Mouse (Mus musculus): ENCODE measurements around the gene Cenpa. TPM values are rescaled to one million over a fixed set of nuclear protein-coding genes. Genes with fewer than 3 reads are reported as not detected.

The Cenpa gene
- polyA plus RNA-seq, 1 experiment from 2014 or later: 175 TPM

DNA sequence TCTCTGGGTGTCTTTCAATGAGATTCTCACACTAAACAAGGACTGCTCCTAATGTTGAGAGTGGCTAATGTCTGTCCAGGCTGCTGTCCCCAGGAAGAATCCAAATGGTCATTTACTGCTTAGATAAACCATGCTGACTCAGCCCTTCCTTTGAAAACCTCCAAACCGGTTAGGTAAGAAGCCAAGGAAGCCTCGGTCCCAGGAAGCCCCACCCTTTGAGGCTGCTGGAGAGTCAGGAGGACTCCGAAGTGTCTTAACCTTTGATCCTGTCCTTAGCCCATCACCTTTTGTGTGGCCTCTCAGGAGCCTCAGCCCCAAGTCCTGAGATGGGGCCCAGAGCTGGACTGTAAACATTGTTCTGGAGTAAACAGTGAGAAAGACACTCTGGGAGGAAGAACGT lies 17.0 kb upstream of the Cenpa start:
- Histone ChIP-seq H3K9me3 (replicated peaks; ENCODE audit: low read length) (no peaks in the 10 kb centered on the region), H3K9ac (ENCODE audit: low read depth, low read length) (no peak overlapping the region), H3K27me3 (ENCODE audit: insufficient read depth, low read length) (no peaks in the 10 kb centered on the region), H3K4me1 (replicated peaks; ENCODE audit: insufficient read depth, low read length) (peaks cover 15% of the 10 kb centered on the region; the same call in 1 of the 2 replicates), H3K27ac (no peak overlapping the region), H3K4me3 (replicated peaks; ENCODE audit: low read depth, low read length) (no peak overlapping the region), H3K36me3 (ENCODE audit: insufficient read depth, low read length) (0 out of 2 replicates have a peak, but pooled peaks cover 6% of the 10 kb centered on the region), H3K4me2 (ENCODE audit: low read length) (no peak overlapping the region)
- DNase-seq (ENCODE audit: low spot score) (no peak), ATAC-seq (replicated peaks; ENCODE audit: low FRiP score, low read depth) (no peak)
- TF ChIP-seq CTCF (IDR thresholded peaks at IDR 0.05; ENCODE audit: low read depth): no peak
- WGBS: 53% methylated on average over 4 of the region's 4 CpGs

DNA sequence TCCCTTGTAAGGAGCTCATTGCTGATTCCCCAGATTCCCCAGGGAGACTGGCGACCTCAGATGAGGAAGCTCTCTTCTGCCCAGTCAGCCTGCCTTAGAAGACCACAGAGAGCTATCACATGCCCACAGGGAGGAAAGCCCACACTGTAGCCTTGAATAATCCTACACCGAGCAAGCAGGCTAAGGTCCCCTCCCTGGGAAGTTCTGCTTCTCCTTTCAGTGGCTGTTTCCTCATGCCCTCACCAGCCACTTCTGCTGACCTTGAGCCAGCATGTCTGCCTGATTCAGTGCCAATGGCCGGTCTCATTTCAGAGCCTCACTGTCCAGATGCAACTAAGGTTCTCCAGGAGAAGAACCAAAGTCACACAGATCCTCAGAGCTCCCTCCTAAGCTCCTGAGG lies 15.8 kb upstream of the Cenpa start:
- 89% methylated on average over 3 of the region's 3 CpGs for WGBS
- DNase-seq (ENCODE audit: low spot score): no peak
- Histone ChIP-seq H3K4me3 (replicated peaks; ENCODE audit: low read depth, low read length) (no peak overlapping the region), H3K4me2 (ENCODE audit: low read length) (no peak overlapping the region), H3K9ac (ENCODE audit: low read depth, low read length) (no peak overlapping the region), H3K4me1 (replicated peaks; ENCODE audit: insufficient read depth, low read length) (peaks cover 15% of the 10 kb centered on the region; the same call in 1 of the 2 replicates), H3K27ac (no peak overlapping the region), H3K36me3 (ENCODE audit: insufficient read depth, low read length) (0 out of 2 replicates have a peak, but pooled peaks cover 14% of the 10 kb centered on the region), H3K9me3 (replicated peaks; ENCODE audit: low read length) (no peaks in the 10 kb centered on the region), H3K27me3 (ENCODE audit: insufficient read depth, low read length) (no peaks in the 10 kb centered on the region)
- TF ChIP-seq CTCF (IDR thresholded peaks at IDR 0.05; ENCODE audit: low read depth): no peak
- ATAC-seq (replicated peaks; ENCODE audit: low FRiP score, low read depth): no peak

- 93% methylated on average over 3 of the region's 3 CpGs for WGBS
- peaks cover 15% of the 10 kb centered on the region; the same call in 1 of the 2 replicates for H3K4me1 ChIP-seq (replicated peaks; ENCODE audit: insufficient read depth, low read length)
- ATAC-seq (replicated peaks; ENCODE audit: low FRiP score, low read depth) (no peak), DNase-seq (ENCODE audit: low spot score) (no peak)
- H3K4me3 ChIP-seq (replicated peaks; ENCODE audit: low read depth, low read length): no peak overlapping the region
- no peak overlapping the region for H3K27ac ChIP-seq
- H3K4me2 ChIP-seq (ENCODE audit: low read length): no peak overlapping the region
- no peak for TF ChIP-seq CTCF (IDR thresholded peaks at IDR 0.05; ENCODE audit: low read depth)
- no peaks in the 10 kb centered on the region for H3K9me3 ChIP-seq (replicated peaks; ENCODE audit: low read length)
- H3K27me3 ChIP-seq (ENCODE audit: insufficient read depth, low read length): no peaks in the 10 kb centered on the region
- 0 out of 2 replicates have a peak, but pooled peaks cover 17% of the 10 kb centered on the region for H3K36me3 ChIP-seq (ENCODE audit: insufficient read depth, low read length)
- H3K9ac ChIP-seq (ENCODE audit: low read depth, low read length): no peak overlapping the region
Measured at GRCm38 (mm10) chr5:30651554-30651953, 15.0 kb upstream of the Cenpa start.

- no peak for ATAC-seq (replicated peaks; ENCODE audit: low FRiP score, low read depth)
- 0 out of 2 replicates have a peak, but pooled peaks cover 28% of the 10 kb centered on the region for H3K36me3 ChIP-seq (ENCODE audit: insufficient read depth, low read length)
- no peak overlapping the region for H3K4me2 ChIP-seq (ENCODE audit: low read length)
- peaks cover 9% of the 10 kb centered on the region; the same call in 1 of the 2 replicates for H3K4me1 ChIP-seq (replicated peaks; ENCODE audit: insufficient read depth, low read length)
- no peak for DNase-seq (ENCODE audit: low spot score)
- TF ChIP-seq CTCF (IDR thresholded peaks at IDR 0.05; ENCODE audit: low read depth): no peak
- no peak overlapping the region for H3K27ac ChIP-seq
- WGBS: 80% methylated on average over 6 of the region's 6 CpGs
- no peak overlapping the region for H3K9ac ChIP-seq (ENCODE audit: low read depth, low read length)
- no peak overlapping the region for H3K4me3 ChIP-seq (replicated peaks; ENCODE audit: low read depth, low read length)
- H3K9me3 ChIP-seq (replicated peaks; ENCODE audit: low read length): no peaks in the 10 kb centered on the region
- H3K27me3 ChIP-seq (ENCODE audit: insufficient read depth, low read length): no peaks in the 10 kb centered on the region
Measured at GRCm38 (mm10) chr5:30653246-30653645, 13.3 kb upstream of the Cenpa start.

DNA sequence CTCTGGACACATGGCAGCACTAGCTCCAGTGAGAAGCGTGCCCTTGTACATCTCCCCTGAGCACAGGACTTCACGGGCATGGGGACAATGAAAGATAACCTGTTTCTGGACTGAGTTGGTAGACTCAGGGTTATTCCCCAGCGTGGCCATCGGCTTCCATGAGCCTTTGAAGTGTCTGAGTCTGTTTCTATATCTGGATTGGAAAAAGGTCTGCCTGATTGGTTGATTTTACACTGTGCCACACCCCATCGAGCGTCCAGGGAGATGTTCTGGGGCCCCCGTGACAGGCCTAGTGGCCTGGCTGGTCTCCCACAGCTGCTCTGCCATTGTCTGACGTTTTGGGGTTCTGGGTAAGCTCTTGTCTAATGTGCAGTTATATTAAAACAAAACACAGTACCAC lies 11.5 kb upstream of the Cenpa start:
- H3K27me3 ChIP-seq (ENCODE audit: insufficient read depth, low read length): no peaks in the 10 kb centered on the region
- no peak overlapping the region for H3K4me3 ChIP-seq (replicated peaks; ENCODE audit: low read depth, low read length)
- ATAC-seq (replicated peaks; ENCODE audit: low FRiP score, low read depth) (no peak), DNase-seq (ENCODE audit: low spot score) (no peak)
- no peak for TF ChIP-seq CTCF (IDR thresholded peaks at IDR 0.05; ENCODE audit: low read depth)
- no peaks in the 10 kb centered on the region for H3K9me3 ChIP-seq (replicated peaks; ENCODE audit: low read length)
- 0 out of 2 replicates have a peak, but pooled peaks cover 28% of the 10 kb centered on the region for H3K36me3 ChIP-seq (ENCODE audit: insufficient read depth, low read length)
- no peak overlapping the region for H3K27ac ChIP-seq
- no peak overlapping the region for H3K4me2 ChIP-seq (ENCODE audit: low read length)
- H3K4me1 ChIP-seq (replicated peaks; ENCODE audit: insufficient read depth, low read length): no peaks in the 10 kb centered on the region
- WGBS: 79% methylated on average over 8 of the region's 8 CpGs
- no peak overlapping the region for H3K9ac ChIP-seq (ENCODE audit: low read depth, low read length)

GRCm38 (mm10) chr5:30655526-30656195 lies 10.9 kb upstream of the Cenpa start:
- H3K4me1 ChIP-seq (replicated peaks; ENCODE audit: insufficient read depth, low read length): no peaks in the 10 kb centered on the region
- H3K4me2 ChIP-seq (ENCODE audit: low read length): no peak overlapping the region
- 0 out of 2 replicates have a peak, but pooled peaks cover 28% of the 10 kb centered on the region for H3K36me3 ChIP-seq (ENCODE audit: insufficient read depth, low read length)
- 95% methylated on average over 6 of the region's 6 CpGs for WGBS
- no peak overlapping the region for H3K27ac ChIP-seq
- no peaks in the 10 kb centered on the region for H3K9me3 ChIP-seq (replicated peaks; ENCODE audit: low read length)
- DNase-seq (ENCODE audit: low spot score) (no peak), ATAC-seq (replicated peaks; ENCODE audit: low FRiP score, low read depth) (no peak)
- no peak overlapping the region for H3K4me3 ChIP-seq (replicated peaks; ENCODE audit: low read depth, low read length)
- no peaks in the 10 kb centered on the region for H3K27me3 ChIP-seq (ENCODE audit: insufficient read depth, low read length)
- no peak overlapping the region for H3K9ac ChIP-seq (ENCODE audit: low read depth, low read length)
- TF ChIP-seq CTCF (IDR thresholded peaks at IDR 0.05; ENCODE audit: low read depth): no peak

Data from kidney, postnatal 0 days (tissue).